ENCODE assay signal across 9 mouse cellular contexts in genomic region chr11:88555232-88555818, GRCm38 (mm10).
DNase-seq lines count a peak whose midpoint lies in the region; ATAC-seq and TF ChIP-seq lines count a peak whose summit lies in the region.
"Had no signal": no experiment of that assay in that cellular context is flagged by ENCODE, and none has a peak within 500 bp of the region (broad histone marks: within the 10 kb centered on the region; RNA-seq: fewer than 3 reads in every experiment).

No protein-coding gene starts in this region.

- WGBS in kidney, embryonic 14.5 days: 33% methylated on average over 8 of the region's 8 CpGs
- WGBS in hindbrain, postnatal 0 days: 42% methylated on average over 8 of the region's 8 CpGs
- WGBS in midbrain, postnatal 0 days: 43% methylated on average over 8 of the region's 8 CpGs

- no peak for TF ChIP-seq CTCF in brain, embryonic 14.5 days (IDR thresholded peaks at IDR 0.05; ENCODE audit: borderline replicate concordance, extremely low read depth, insufficient read depth, insufficient read length)
- TF ChIP-seq CTCF in hindbrain, postnatal 0 days (IDR thresholded peaks at IDR 0.05; ENCODE audit: low read depth): no peak
- TF ChIP-seq CTCF in midbrain, postnatal 0 days (IDR thresholded peaks at IDR 0.05): no peak

- no peaks in the 10 kb centered on the region for H3K27me3 ChIP-seq in kidney, embryonic 14.5 days (ENCODE audit: control insufficient read depth, insufficient read depth, low read length)
- H3K27me3 ChIP-seq in hindbrain, postnatal 0 days (ENCODE audit: insufficient read depth, low read length): no peaks in the 10 kb centered on the region
- no peaks in the 10 kb centered on the region for H3K27me3 ChIP-seq in midbrain, postnatal 0 days (ENCODE audit: insufficient read depth, low read length)

- H3K4me1 ChIP-seq in kidney, embryonic 14.5 days (ENCODE audit: control insufficient read depth, insufficient read depth, low read length): peaks cover 94% of the 10 kb centered on the region
- H3K4me1 ChIP-seq in hindbrain, postnatal 0 days (ENCODE audit: insufficient read depth, low read length): peaks cover 51% of the 10 kb centered on the region
- H3K4me1 ChIP-seq in midbrain, postnatal 0 days (ENCODE audit: insufficient read depth, low read length): peaks cover 4% of the 10 kb centered on the region

- H3K9ac ChIP-seq in kidney, embryonic 14.5 days (ENCODE audit: low read depth, low read length): peak overlapping the region; percentile 34; the same call in 1 of the 2 replicates
- no peak overlapping the region for H3K9ac ChIP-seq in hindbrain, postnatal 0 days (replicated peaks; ENCODE audit: low read length)
- no peak overlapping the region for H3K9ac ChIP-seq in midbrain, postnatal 0 days (replicated peaks; ENCODE audit: low read length, poor library complexity, severe bottlenecking)

- H3K36me3 ChIP-seq in kidney, embryonic 14.5 days (ENCODE audit: control insufficient read depth, insufficient read depth, low read length): no peaks in the 10 kb centered on the region
- no peaks in the 10 kb centered on the region for H3K36me3 ChIP-seq in hindbrain, postnatal 0 days (ENCODE audit: insufficient read depth, low read length)
- H3K36me3 ChIP-seq in midbrain, postnatal 0 days (ENCODE audit: insufficient read depth, low read length): no peaks in the 10 kb centered on the region

- H3K4me2 ChIP-seq in kidney, embryonic 14.5 days (replicated peaks; ENCODE audit: low read depth, low read length): no peak overlapping the region; the same call in 1 of the 2 replicates
- no peak overlapping the region for H3K4me2 ChIP-seq in hindbrain, postnatal 0 days (ENCODE audit: low read depth, low read length)
- H3K4me2 ChIP-seq in midbrain, postnatal 0 days (ENCODE audit: low read depth, low read length, poor library complexity, severe bottlenecking): no peak overlapping the region

- H3K9me3 ChIP-seq in kidney, embryonic 14.5 days (ENCODE audit: control insufficient read depth, low read length): no peaks in the 10 kb centered on the region
- no peaks in the 10 kb centered on the region for H3K9me3 ChIP-seq in hindbrain, postnatal 0 days (ENCODE audit: low read length)
- H3K9me3 ChIP-seq in midbrain, postnatal 0 days (ENCODE audit: low read length): no peaks in the 10 kb centered on the region

- TF ChIP-seq POLR2A in brain, embryonic 14.5 days (IDR thresholded peaks at IDR 0.05; ENCODE audit: borderline replicate concordance, extremely low read depth, insufficient read depth, insufficient read length, poor library complexity, severe bottlenecking): no peak

- H3K27ac ChIP-seq in kidney, embryonic 14.5 days (ENCODE audit: low read depth, low read length): peak overlapping the region; percentile 95
- H3K27ac ChIP-seq in hindbrain, postnatal 0 days: peak overlapping the region; percentile 52
- peak overlapping the region; percentile 52; the same call in 1 of the 2 replicates for H3K27ac ChIP-seq in midbrain, postnatal 0 days (ENCODE audit: low read depth, low read length)
- H3K27ac ChIP-seq: macrophage had no signal

- DNase-seq in kidney, adult 9 months: no peak
- peak; percentile 62 for DNase-seq in brain, embryonic 14.5 days (ENCODE audit: low read depth)
- DNase-seq in hindbrain, postnatal 0 days (ENCODE audit: low spot score): no peak
- DNase-seq in midbrain, postnatal 0 days (ENCODE audit: low spot score): no peak
- DNase-seq in right cerebral cortex, adult 2 months (ENCODE audit: low spot score in 2 of 2): no peak
- no peak for DNase-seq in cerebellum, postnatal 36 days

- ATAC-seq in kidney, embryonic 14.5 days (ENCODE audit: low FRiP score, low TSS enrichment): peak; percentile 4; the same call in 1 of the 2 replicates
- no peak for ATAC-seq in hindbrain, postnatal 0 days
- no peak for ATAC-seq in midbrain, postnatal 0 days (ENCODE audit: low FRiP score)
- no peak for ATAC-seq in activated CD4-positive, CD25-positive, alpha-beta regulatory T cell, adult 4 months

- H3K4me3 ChIP-seq in kidney, embryonic 14.5 days (ENCODE audit: low read length): no peak overlapping the region
- H3K4me3 ChIP-seq in hindbrain, postnatal 0 days (ENCODE audit: low read length): no peak overlapping the region
- no peak overlapping the region for H3K4me3 ChIP-seq in midbrain, postnatal 0 days (ENCODE audit: low read depth, low read length)
